Mouse (Mus musculus) urinary bladder, postnatal 4 days (tissue): ENCODE results near the gene Cry2.
"Not testable (repeated sequence)": the region's sequence is repeated elsewhere in the genome, so short reads cannot be mapped to it uniquely, and the experiment has no call there.

ENCODE experiments used
- DNase-seq, 2 experiments: peaks; one replicate each; pipeline ENCODE4 v3.0.0; 2021 to 2022; ENCODE audit warnings: low spot score in 2 of 2

Cry2 gene

GRCm38 (mm10) chr2:92422388-92423135, 11.3 kb downstream of the Cry2 start:
- DNase-seq: no peak

- DNase-seq: no peak
Measured at GRCm38 (mm10) chr2:92421723-92422387, 12.0 kb downstream of the Cry2 start.

GRCm38 (mm10) chr2:92411705-92412104, 22.1 kb downstream of the Cry2 start:
- no peak for DNase-seq

- DNase-seq: no peak
Measured at GRCm38 (mm10) chr2:92408309-92409045, 25.4 kb downstream of the Cry2 start.

GRCm38 (mm10) chr2:92405687-92406086, 28.2 kb downstream of the Cry2 start:
- DNase-seq: no peak

- DNase-seq: no peak
Measured at GRCm38 (mm10) chr2:92404737-92405136, 29.1 kb downstream of the Cry2 start.

- DNase-seq: no peak
Measured at GRCm38 (mm10) chr2:92403776-92404319, 30.0 kb downstream of the Cry2 start.

- DNase-seq: no peak
Measured at GRCm38 (mm10) chr2:92402591-92403326, 31.1 kb downstream of the Cry2 start.

- no peak for DNase-seq
Measured at GRCm38 (mm10) chr2:92401091-92401561, 32.7 kb downstream of the Cry2 start, which contains the start of gene Mapk8ip1. Gene Mapk8ip1 (minus strand): TSS chr2:92401263.

- no peak for DNase-seq
Measured at GRCm38 (mm10) chr2:92400682-92401081, 33.2 kb downstream of the Cry2 start.

GRCm38 (mm10) chr2:92399877-92400276, 34.0 kb downstream of the Cry2 start:
- DNase-seq: not testable (repeated sequence)

- DNase-seq: no peak
Measured at GRCm38 (mm10) chr2:92397436-92397835, 36.4 kb downstream of the Cry2 start.

- DNase-seq: no peak
Measured at GRCm38 (mm10) chr2:92395535-92395934, 38.3 kb downstream of the Cry2 start.

GRCm38 (mm10) chr2:92392318-92393264, 41.3 kb downstream of the Cry2 start:
- DNase-seq: peak in 1 of 2 experiments; percentile 43

- no peak for DNase-seq
Measured at GRCm38 (mm10) chr2:92391703-92392317, 42.0 kb downstream of the Cry2 start.

- DNase-seq: no peak
Measured at GRCm38 (mm10) chr2:92391116-92391515, 42.7 kb downstream of the Cry2 start.

GRCm38 (mm10) chr2:92390206-92390930, 43.5 kb downstream of the Cry2 start:
- no peak for DNase-seq

GRCm38 (mm10) chr2:92389645-92390044, 44.2 kb downstream of the Cry2 start:
- DNase-seq: no peak
